Mouse (Mus musculus) yolk sac, embryonic 10.5 days (tissue): ENCODE data around the gene Tank.

Experiments used
- DNase-seq: peaks from one replicate; pipeline ENCODE4 v3.0.0-alpha.2; 2017; ENCODE audit warnings: low spot score

Gene Tank

DNA sequence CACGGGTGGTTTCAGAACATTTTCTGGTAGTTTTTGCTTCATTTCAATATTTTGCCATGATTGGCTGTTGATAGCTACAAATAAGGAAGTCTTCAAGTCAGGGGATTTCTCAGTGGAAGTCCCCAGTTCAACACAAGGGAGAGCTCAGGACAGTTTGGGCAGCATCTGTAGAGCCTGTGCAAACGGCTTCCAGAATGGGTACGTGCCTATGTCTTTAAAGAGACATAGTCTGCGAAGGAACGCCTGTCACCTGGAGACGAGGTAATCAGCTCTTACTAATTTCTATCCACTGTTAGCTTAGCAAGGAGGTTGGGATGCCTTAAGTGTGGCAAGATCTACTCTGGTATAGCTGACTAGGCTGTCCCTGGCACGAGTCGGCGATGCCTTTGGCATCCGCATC is at the start of gene Tank:
TSS of gene Tank (plus strand) at position 153 of the 400 bp plus-strand sequence.
- no peak for DNase-seq

DNA sequence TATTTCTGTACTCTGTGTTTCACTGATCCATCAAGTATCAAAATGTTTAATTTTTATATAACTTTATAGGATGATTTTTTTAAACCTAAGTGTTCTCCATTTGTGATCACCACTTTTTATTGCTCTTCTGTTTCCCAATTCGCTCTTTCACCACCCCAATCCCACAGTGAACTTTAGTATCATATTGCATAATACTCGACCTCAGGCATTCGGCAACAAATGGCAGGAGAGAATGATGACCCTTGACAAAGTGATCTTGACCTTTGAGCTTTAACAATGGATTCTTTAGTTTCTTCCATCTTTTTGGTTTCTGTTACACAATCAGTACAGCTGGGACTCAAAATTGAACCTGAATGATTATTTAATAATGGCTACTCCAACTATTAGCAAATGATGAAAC is 46.1 kb upstream of the Tank start:
- peak; percentile 3 for DNase-seq

DNA sequence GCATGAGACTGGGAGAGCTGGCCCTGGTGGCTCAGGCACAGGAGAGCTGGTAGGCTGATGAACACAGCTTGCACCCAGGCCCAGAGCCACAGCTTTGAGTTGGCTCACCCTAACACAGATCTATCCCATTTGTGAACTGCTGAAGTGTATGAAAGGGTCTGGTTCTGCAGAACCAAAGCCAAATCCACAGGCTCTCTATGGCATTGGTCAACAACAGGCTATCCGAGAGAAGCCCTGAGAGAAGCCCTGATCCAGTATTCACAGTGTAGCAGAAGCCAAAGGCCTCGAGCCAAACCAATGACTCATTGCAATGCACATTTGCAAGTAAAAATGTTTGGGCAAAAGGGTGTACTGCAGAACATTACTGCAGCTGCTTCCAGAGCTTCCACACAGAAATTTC is 45.3 kb upstream of the Tank start:
- DNase-seq, result no peak

DNA sequence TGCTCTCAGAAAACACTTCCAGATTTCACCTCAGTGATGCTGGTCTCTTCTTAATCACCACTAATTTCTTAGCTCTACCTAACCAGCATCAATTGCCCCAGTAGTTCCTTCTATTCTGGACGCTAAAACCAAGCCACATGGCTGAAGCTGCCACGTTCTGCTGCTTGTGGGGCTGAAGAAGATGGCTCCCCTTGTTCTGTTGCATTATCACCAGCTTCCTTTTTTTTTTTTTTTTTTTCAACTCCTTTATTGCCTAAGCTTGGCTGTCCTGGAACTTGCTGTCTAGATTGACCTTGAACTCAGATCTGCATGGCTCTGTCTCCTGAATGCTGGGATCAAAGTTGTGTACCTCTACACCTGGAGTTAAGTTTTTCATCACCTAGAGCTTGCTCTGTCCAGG is 41.5 kb upstream of the Tank start:
- no peak for DNase-seq

DNA sequence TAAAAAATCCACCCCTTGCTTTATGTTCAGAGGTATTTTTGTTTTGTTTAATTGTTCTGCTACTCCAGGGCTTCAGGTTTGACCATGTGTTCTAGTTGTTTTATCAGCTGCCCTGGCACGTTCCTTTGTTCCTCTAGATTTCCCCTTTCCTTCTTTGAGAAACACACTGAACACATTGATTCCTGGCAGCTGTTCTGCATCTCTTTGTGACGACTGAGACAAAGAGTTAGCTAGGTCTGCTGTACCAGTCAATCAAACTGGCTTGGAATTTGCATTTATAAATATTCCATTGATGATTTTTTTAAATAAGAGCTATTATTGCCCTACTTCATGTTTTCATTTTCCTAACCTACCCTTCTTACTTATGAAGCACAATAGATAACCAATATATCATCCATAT is 39.0 kb upstream of the Tank start:
- DNase-seq, result no peak

DNA sequence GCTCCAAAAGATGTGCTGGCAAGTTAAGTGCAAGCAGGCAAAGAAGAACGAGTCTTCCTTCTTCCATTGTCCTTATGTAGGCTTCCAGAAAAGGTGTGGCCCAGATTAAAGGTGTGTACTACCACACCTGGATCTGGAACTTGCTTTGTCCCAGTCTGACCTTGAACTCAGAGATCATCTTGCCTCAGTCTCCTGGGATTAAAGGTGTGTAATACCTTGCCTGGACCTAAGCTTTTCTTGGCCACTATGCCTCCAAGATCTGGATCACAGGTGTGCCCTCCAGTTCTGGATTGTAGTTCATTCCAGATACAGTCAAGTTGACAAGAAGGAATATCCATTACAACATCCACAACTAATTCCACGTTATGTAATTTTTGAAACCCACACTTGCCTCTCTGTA is 36.0 kb upstream of the Tank start:
- no peak for DNase-seq

DNA sequence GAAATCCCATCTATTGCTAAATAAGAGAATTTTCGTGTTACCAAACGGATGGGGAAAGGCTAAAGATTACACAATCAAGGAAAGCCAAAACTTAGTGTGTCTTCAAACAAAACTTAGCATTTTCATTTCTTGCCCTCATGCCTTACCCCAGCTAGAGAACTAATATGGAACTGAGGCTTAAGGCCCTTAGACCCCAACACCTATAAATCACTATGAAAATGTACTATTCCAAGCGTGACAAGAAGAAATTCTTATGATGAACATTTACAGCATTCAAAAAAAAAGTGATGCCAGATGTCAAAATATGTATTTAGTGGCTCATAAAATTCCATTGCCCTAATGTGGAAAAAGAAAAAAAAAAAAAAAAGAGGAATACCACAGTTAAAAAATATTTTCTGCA is 32.7 kb upstream of the Tank start:
- no peak for DNase-seq

DNA sequence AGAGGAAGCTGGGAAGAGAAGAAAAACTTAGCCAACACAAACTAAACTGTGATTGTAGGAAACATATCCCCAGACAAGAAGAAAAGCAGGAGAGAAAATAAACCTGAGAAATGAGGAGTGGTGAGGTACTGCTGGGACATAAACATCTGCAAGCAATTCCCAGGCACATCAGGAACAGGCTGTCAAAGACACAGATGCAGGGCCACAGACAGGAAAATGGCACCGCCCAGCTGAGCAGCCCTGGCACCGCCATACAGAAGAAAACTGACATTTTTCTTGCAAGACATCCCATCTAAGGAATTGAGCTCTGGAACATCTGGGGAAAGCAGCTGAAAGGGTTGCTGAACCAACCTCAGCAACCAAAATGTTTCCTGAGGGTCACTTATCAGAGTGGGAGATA is 30.4 kb upstream of the Tank start:
- DNase-seq, result no peak

DNA sequence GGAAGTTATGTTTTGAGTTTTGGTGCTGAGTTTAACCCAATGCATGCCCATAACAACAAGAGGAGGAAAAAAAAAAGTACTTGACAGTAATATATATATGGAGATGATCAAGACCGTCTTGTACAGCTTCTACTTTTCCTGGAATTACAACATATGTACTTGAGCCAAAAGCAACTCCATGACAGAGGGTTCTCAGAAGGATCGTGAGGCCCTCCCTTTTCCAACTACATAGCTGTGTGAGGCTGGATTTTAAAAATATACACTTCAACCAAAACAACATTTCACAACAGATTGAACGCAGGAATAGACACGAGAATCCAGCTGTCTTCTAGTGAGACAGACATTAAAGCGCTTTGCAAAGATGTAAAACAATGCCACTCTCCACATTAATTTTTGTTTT is 26.7 kb upstream of the Tank start:
- DNase-seq, result no peak

DNA sequence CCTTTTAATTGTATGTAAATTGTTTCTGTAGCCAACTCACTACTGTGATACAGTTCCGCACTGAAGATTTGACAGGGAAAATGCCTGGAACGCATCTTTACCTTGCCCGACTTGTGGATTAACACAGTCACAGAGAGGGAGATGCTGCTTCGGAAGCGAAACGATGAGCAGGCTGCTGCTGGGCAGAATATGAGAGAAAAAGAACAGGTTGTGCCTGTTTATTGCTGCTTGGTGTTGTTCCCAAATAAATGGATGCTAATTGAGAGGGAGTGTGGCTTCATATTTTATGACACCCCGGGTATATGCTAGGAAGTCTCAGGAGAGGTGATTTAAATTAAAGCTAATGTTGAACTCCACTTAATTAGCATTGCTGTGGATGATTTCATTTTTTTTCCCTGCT is 23.0 kb upstream of the Tank start:
- DNase-seq, result no peak

DNA sequence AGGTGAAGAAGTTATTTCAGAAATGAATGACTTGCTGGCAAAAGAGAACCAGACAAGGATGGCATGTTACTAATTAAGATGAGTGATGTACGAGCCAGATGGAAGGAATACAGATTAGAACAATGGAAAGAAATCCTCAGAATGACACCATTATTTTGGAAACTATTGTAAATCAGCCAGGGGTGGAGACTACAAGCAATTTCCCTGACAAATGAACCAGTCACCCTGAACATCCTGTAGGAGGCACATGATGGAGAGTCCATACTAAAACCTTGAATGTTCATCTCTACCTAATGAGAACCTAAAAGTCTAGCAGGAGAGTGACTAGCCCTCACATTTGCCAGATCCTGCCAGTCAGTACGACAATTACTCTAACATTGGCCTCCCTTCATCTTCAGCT is 22.6 kb upstream of the Tank start:
- no peak for DNase-seq

DNA sequence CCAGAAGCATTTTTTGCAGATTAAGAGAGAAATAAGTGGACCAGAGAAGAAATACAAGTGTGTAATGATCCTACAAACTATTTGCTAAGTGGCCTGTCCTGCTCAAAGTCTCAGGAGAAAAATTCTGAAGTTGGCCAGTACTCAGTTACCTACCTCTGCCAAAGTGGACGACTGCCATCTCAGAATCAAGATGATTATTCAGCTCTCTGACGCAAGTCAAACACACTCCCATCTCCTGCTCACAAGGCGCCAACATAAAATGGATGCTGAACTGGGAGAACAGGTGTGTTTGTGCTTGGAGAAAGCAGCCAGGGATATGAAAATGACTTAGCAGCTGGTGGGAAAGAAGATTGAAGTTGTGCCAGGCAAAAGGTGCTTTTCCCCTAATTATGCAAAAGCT is 21.7 kb upstream of the Tank start:
- DNase-seq, result no peak

DNA sequence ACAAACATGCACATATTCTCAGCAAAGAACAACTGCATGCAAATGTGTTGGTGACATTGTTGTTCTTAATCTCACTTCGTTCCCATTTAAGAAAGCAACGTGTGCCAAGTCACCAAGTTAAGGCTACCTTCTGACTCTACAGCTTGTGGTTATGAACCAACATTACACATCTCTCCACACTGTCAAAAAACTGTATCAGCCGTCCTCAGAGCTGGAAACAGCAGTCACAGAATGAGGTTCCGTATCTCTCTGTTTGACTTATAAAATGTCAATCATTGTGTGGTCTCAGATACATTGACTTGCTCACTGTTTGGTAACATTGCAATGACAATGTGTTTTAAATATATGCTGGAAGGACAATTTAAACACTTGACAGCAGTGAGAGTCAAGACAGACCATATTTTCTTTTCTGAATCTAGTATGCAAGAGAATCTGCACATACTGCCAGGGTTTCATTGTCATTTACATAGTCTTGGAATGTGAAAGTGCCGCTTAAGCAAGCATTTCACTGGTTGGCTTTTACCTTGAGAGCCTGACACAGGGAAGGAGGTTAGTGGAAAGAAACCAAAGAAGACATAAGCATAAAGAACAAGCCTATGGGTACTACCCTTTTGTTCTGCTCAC is 20.4 kb upstream of the Tank start:
- no peak for DNase-seq

DNA sequence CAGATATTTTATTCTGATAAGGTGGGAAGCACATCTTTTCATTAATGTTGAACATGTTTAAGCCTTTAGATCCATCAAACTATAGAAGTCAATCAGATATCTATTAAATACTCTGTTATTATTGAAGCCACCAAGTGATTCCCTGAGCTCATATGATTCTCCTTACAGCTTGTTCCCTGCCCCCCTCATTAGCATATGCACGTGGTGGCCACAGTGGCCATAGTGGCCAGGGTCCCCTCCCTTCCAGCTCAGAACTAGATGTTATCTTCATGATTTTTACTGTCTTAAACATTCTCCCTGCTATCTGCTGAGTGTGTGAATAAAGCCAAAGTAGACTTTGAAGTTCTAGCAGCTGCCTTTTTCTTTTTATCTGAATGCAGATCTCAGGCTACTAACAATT is 17.3 kb upstream of the Tank start:
- no peak for DNase-seq

DNA sequence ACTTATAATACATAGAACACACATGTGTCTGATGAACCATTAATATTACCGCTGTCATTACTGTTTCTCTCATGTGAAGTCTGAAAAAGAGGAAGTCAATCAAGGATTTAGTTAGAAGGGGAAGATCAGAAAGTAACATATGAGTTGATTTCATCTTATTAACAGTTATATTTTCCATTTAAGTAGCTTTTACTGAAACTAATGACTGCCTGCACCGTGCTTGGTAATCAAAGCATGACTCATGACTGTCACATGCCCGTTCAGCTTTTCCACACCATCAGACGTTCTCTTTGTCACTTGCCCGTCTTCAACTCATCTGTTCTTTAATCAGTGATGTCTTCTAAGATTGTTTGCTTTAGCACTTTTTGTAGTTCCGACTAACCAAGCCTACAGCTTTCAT is 15.2 kb upstream of the Tank start:
- no peak for DNase-seq

DNA sequence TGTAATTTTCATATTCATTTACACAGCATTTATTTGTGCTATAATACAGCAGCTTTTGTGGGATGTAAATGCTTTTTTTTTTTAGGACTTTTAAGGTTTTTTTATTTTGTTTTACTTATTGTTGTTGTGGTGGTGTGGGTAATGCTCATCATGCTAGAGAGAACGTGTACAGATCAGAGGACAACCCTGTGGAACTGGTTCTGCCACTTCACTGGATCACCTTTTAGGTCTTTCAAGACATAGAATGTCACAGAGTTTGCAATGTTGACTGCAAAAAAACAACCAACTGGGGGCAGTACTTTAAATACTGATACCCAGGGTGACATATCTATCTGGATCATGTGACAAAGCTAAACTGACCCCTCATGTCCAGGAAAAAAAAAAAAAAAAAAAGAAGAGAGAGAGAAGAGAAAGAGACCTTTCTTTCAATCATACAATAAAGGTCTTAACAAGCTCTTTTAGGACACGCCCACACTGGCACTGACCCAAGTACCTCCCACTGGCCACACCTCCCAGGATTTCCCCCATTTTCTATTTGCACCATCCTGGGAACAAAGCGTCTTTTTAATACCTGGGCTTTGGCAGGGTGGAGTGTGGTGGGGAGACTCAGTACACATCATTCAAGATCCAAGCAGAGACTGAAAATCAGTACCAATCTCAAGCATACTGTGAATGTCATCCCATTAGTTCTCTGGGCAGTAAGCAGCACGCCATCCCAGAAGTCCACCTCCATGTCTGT is 11.2 kb upstream of the Tank start:
- DNase-seq, result no peak

DNA sequence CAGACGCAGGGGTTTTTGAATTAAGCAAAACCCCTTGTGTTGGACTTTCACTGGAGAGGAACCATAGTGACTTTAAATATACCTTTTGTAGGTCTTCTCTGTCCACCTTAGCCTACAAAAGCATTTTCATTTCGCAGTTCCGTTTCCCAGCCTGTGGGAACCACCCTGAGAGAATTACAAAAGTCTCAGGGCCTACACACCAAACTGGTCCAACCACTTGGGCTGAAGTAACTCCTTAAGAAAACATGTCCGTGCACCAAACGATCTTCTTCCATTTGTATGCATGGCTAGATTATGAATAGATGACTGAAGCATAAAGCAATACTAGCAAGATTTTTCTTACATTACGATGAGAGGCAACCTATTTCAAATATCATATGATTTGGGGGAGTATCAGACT is 9.2 kb upstream of the Tank start:
- no peak for DNase-seq

DNA sequence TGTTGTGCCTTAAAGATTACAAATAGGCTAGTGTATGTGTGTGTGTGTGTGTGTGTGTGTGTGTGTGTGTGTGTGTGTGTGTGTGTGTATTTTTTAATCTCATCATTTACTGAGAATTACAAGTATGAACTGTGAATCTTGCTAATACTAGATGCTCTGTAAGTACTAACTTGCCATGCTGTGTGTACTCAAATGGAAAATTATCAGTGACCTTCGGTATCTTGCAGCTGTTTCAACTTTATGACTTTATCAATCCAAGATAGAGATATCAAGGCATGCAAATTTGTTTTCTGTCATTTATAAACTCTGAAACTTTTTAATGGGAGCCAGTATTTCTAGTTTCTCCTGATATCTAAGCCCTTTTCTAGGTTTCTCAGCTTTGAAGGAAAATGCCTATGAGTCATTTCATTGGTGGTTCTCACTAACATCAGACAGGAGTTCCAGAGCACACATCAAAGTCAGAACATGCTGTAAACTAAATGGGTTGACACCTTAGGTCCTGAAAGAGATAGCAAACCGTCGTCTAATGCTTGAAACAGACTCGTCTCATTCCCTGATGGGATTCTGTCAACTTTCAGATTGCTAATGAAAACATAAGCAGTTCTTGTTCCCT is 6.9 kb upstream of the Tank start:
- DNase-seq, result no peak

DNA sequence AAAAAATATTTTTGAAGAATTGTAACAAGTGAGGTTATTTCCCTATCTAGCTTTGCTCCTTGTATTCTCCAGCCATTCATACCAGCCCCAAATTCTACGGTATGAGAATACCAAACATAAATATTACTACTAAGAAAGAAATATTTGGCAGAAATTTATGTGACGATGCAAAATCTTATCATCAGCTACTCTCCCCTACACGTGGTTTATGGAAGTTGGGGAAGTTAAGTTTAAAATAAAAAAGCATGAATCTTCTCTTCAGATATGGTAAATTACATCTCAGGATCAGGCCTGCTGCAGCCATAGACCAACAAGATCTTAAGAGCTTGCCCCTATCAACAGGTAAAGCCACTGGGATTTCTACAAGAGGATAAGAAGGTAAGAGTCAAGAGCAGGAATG is 1.9 kb upstream of the Tank start:
- no peak for DNase-seq

DNA sequence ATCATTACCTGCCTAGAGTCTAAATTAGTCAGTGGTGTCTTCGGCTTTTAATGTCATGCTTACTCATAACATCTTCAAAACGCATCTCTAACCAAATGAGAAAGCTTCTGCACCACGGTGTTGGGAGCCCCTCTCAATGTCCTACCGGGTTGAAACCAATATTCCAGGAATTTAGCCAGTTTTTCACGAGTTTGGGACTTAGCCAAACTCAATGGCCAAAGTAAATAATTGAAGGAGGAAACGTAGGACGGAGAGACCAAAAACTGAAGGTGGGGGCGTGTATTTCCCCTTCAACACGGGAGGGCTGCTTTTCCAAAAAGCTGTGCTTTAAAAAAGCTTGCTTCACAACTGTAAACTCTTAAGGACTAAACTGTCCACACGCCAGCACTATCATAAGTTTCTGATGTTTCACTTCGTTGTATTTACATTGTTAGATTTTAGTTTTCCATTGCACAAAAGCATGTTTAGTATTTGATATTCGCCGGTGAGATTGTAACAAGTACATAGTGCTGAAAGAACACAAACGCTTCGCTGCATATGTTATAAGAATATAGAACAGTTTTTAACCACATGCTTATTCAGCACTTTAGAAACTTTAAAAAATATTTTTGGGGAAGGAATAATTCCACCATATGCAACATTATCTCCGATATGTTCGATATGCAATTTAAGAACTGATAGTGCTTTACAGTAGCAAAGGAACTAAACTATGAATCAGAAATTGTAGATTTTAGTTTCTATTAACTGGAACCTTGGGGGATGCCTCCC is 1.3 kb upstream of the Tank start:
- no peak for DNase-seq

DNA sequence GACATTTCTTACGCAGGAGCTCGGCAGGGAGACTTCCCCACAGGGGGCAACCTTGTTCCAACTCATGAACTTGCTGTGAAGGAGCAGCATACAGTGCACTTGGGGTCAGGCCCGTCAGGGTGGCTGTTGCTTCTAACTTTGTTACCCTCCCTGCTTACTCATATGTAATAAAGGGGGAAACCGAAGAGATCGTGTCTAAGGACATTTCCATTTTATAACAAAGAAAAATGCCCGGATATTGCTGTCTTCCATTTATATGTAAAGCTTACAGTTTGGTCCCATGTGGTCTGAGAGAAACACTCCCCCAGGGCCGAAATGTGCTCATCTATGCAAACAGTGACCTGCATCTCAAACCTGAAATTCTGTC is 706 bp upstream of the Tank start:
- DNase-seq, result no peak

DNA sequence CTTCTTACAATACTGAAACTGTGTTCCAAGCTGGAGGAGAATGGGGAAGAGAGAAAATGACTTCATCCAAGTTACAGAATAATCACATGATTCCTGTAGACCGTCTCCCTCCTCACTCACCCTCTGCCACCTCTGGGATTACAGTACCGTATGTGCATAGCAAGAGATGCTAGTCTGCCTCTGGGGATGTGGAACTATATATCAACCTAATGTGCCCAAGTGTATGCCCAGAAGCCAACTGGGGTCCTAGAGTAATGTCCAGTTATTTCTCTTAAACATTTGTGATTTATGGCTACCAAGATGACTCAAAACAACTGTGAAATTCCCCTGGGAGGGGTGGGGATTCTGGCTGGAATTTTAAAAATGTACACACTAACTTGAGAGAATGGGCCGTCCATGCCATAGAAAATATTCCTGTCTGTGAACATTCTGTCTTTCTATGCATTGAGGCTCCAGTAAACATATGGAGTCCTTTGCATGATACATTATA is 1.2 kb downstream of the Tank start:
- DNase-seq, result peak; percentile 47

DNA sequence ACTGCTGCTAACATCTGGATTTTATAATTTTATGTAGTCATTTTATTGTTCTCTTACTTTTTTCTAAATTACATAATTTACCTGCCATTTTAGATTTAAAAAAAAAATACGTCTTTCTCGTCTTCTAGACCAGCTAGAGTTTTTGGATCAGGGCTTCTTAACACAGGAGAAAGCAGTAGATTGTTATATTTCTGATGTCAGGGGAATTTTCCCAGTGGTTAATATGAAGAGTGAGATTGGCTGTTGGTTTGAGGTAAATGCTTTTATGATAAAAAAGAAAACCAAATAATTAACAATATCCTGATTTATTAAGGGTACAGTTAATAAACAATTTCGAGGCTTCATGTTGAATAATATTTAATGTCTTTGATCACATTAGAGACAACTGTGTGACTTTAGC is 1.7 kb downstream of the Tank start:
- DNase-seq, result no peak
